Mouse (Mus musculus) layer of hippocampus, adult 11-12 months (tissue): Measurements from ENCODE around the gene Gm4922.

Experiments
- DNase-seq: peaks from one replicate; pipeline ENCODE4 v3.0.0; 2022; ENCODE audit warnings: low spot score

Gm4922 gene

DNA sequence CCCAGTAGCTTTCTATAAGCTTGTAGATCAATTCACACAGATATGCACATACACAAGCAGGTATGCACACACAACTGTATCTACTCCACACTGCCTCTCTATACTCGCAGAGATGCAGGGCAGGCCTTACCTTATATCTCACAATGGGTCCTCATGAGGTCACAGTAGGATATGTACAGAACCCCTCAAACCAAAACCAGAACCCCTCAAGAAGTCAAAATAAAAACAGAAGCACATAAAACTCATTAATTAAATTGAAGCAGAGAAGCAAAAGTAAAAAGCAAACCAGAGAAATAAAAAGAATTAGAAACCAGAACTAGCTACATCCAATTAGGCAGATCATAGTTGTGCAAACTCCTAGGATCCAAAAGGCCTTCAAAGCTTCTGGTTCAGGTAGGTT is at the start of gene Gm4922:
TSS of gene Gm4922 (minus strand) at position 101 of the 400 bp plus-strand sequence.
- no peak for DNase-seq

DNA sequence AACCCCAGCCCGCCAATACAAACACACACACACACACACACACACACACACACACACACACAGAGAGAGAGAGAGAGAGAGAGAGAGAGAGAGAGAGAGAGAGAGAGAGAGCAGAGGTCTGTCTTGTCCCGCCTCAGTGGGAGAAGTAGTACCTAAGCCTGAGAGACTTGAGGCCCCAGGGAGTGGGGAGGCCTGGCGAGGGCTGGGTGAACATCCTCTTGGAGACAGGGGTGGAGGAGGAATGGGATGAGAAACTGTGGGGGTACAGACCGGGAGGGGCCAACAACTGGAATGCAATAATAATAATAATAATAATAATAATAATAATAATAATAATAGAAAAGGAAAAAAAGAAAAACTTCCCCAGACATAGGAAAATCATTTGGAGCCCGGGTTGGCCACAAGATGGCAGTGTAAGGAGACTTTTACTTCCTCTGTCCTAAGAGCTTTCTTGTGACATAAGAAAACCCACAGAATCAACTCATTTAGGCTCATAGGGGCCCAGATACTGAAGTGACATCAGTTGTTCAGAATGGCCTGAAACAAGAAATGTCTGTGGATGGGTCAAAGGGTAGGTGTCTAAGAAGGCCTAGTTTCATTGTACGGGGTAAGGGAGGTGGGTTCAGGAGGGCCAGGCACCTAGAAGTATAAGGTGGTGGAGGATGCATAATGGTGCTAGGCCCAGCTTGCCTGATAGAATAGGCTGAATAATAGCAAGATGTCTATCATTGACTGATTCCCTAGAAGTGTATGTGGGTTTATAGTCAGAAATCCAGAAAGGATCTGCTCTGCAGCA is 49.3 kb upstream of the Gm4922 start:
- peak; percentile 35 for DNase-seq

DNA sequence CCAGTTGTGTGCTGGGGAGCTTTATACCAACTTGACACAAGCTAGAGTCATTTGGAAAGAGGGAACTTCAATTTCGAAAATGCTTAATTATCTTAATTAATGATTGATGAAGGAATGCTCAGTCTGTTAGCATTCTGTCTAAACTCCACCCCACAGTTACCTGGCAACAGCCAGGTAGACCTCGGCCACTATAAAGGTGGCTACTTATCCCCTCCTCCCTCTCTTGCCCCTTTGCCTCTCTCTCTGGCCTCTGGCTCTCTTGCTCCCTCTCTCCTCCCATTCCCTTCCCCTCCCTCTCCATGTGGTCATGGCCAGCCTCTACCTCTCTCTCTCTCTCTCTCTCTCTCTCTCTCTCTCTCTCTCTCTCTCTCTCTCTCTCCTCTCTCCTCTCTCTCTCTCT is 47.8 kb upstream of the Gm4922 start:
- no peak for DNase-seq

DNA sequence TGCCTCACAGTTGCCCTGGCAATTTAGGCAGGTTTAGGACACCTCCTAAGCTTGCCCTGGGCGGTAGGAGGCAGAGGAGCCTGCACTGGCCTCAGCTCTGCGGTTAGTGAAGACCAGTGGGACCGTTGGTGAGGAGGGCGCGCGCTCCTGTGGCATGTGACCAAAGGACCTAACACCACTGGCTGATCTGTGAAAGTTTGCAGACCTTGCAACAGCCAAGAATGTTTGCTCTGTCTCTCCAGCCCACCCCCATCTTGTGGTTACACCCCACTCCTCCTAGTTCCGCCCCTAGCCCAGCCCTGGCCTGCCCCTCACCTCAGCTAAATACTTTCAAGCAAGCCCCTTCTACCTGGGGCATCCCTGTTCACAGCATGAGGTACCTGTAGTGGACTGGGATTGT is 45.2 kb upstream of the Gm4922 start:
- no peak for DNase-seq

DNA sequence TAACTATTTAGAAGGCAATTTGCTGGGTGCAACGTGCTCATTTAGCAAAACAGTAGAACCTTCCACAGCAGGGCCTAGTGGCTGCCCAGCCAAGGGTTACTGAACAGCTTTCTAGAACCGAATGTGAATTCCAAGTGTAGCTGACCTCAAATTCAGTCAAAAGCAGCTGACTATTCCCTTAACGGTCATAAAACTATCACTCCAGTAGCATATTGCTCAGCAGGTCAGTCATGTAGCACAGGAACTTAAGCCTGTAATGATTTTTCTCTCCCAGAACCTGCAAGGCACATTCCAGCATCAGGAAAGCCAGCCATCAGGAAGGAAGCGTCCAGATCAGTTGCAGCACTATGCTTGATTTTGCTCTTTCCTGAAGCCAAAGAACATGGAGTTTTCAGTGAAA is 43.8 kb upstream of the Gm4922 start:
- no peak for DNase-seq

DNA sequence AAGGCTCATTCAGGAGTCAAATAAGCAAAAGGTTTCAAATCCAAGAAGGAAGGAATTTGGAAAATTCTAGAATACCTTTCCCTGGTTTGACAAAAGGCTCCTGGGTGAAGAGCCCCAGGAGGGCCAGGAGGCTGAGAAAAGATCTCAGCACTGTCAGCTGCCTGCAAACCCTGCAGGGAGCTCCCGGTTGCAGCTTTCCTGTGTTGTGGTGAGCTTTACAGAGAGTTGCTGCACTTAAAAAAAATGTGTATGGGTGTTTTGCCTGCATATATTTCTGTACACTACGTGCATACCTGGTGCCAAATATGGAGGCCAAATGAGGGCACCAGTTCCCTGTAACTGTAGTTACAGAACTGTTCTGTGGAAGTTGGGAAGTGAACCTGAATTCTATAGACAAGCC is 41.3 kb upstream of the Gm4922 start:
- DNase-seq, result no peak

DNA sequence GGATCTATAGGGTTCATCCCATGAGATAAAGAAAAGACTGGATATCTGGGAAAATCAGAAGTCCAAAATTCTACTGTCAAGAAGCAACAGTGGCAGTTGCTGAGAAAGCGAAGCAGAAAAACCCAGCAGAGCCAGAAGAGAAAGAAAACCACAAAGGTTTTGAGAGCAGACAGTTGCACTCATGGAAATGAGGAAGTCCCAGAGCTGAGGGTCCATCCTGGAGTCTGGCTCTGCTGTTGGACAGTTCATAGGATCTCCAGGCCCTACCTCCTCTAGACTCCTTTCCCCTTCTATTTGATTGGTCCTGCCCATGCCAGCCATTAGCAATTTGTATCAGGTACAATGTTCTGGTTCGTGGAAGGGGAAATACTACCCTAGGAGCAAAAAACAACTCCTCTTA is 39.5 kb upstream of the Gm4922 start:
- DNase-seq, result no peak

DNA sequence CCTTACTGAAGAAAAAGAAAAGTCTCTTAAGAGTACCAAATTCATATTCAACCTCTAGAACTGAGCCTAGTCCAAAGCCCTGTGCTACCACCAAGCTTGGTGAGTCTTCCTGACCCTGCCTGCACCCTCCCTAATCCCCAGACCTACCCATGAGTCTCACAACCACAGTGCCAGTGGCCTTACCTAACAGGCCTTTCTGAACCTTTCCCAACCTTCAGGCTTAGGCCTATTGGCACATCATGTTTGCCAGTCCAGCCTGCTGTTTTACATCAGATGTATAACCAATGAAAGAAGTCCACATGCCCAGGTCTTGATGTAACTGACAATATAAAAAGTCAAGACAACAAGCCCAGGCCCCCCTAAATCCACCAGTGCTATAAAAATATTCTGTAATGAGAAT is 38.5 kb upstream of the Gm4922 start:
- no peak for DNase-seq

GRCm38 (mm10) chr10:18816560-18816959 is 30.0 kb upstream of the Gm4922 start:
- DNase-seq, result peak; percentile 20

- DNase-seq, result no peak
These were observed 25.2 kb upstream of the Gm4922 start for GRCm38 (mm10) chr10:18811751-18812150.

DNA sequence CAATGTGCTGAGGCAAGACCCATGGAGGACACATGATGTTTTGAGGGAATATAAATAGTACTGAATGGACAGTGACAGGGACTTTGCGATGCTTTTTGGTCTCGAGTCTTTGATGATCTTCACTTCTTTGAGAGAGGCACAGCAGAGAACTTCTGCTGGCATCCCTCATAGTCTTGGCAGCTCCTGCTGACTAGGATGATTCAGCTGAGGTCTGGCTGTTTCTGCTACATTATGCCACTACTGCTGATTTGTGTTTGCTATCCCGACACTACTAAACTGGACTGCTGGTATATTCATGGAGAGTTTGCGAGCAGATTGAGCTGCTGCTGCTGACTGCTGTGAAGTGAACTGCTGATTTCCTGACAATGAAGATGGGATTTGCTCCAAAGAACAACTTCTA is 3.5 kb upstream of the Gm4922 start:
- no peak for DNase-seq

DNA sequence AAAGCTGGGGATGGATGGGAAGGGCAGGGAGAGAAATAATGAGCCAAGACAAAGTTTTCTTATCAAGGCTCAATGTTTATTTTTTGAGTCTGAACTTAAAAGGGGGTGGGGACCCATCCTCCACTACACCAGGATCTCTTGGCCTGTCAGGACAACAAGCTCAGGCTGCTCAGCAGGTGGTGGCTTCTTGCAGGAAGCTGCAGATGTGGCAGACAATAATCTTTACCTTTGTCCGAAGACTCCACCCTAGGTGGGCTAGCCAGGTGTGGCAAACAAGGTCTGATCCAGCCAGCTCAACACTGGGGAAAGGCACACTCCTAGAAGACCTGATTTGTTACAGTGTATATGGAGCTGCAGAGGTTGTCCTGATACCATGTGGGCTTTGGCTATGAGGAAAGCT is 2.0 kb upstream of the Gm4922 start:
- no peak for DNase-seq

- no peak for DNase-seq
These were observed 9.0 kb downstream of the Gm4922 start for GRCm38 (mm10) chr10:18777546-18777945.

- DNase-seq, result no peak
These were observed 13.9 kb downstream of the Gm4922 start for GRCm38 (mm10) chr10:18772537-18773179.

- DNase-seq, result no peak
These were observed 16.7 kb downstream of the Gm4922 start for GRCm38 (mm10) chr10:18769909-18770308.

DNA sequence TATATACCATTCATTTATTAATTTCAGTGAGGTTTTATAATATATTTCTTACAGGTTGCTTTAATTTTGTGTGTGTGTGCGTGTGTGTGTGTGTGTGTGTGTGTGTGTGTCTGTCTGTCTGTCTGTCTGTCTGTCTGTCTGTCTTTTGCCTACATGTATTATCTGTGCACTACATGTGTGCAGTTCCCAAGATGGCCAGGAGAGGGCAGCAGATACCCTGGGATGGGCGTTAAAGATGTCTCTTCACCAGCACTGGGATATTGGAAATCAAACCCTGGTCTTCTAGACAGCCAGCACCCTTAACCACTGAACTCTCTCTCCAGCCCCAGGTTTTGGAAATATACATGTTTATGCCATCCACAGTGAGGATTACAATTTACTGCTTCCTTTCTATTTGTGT is 26.4 kb downstream of the Gm4922 start:
- DNase-seq, result peak; percentile 46

- DNase-seq, result no peak
These were observed 36.5 kb downstream of the Gm4922 start for GRCm38 (mm10) chr10:18750057-18750456.

- DNase-seq, result peak; percentile 77
These were observed 43.1 kb downstream of the Gm4922 start, which contains the start of gene Arfgef3 for GRCm38 (mm10) chr10:18743286-18744142. Arfgef3 (minus strand) TSS chr10:18743949.

DNA sequence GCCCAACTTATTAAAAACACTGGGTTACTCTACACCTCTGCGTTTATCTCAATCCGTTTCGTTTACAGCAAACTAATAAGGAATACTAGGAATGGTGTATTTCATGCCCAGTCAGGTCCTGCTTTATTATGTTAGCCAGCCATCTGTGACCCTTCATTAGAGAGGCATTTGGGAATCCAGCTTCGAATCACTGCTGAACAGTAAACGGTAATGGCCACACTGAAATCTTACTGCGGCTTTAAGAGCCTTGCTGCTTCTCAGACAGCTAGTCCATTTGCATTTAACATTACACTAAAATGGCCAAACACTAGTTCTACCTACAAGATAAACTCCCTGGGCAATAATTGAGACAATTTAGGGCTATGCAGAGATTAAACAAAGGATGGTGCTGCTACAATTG is 44.5 kb downstream of the Gm4922 start:
- no peak for DNase-seq

DNA sequence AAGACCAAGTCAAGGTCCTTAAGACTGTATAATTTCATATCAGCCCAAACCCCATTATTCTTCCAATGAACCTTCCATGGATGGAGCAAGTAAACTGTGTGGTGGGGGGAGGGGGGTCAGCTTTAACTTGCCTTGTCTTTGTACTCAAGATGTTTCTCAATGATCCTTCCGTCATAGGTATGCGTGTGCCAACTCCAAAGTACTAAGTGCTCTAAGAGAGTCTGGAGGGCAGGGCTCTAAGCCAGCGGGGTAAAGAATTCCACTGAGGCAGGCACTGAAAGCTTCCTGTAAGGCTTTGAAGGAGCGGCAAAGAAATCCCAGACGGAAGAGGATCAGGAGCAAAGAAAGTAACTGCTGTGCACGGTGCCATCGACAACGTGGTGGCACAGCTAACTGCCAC is 45.6 kb downstream of the Gm4922 start:
- DNase-seq, result no peak
